Mouse (Mus musculus) brain, embryonic 14.5 days (tissue): Measurements from ENCODE around the gene Nudt3. TPM values are rescaled to one million over a fixed set of nuclear protein-coding genes. Genes with fewer than 3 reads are reported as not detected.

Experiments
- DNase-seq: peaks from one replicate; pipeline ENCODE4 v3.0.0-alpha.2; 2011; ENCODE audit warnings: low read depth
- CTCF ChIP-seq: fragments of 200-500 bp; IDR thresholded peaks from 2 replicates; pipeline ENCODE4 v1.5.1; 2012; ENCODE audit warnings: inconsistent platforms, mild to moderate bottlenecking, moderate library complexity, borderline replicate concordance; ENCODE audit not compliant: insufficient read depth, insufficient read length; ENCODE audit errors: extremely low read depth
- POLR2A ChIP-seq: fragments of 200-500 bp; IDR thresholded peaks from 2 replicates; pipeline ENCODE4 v1.6.1; 2012; ENCODE audit warnings: mild to moderate bottlenecking, inconsistent platforms, borderline replicate concordance; ENCODE audit not compliant: poor library complexity, insufficient read depth, insufficient read length, severe bottlenecking; ENCODE audit errors: extremely low read depth
- polyA plus RNA-seq: library from polyadenylated mRNA; depleted of rRNA; stranded (reverse); fragments of >200 nt; gene quantifications from 2 replicates; pipeline ENCODE4 v1.2.3, GENCODE M21; 2012

The Nudt3 gene
- polyA plus RNA-seq, 1 experiment, result 287 TPM

- DNase-seq, result no peak
- TF ChIP-seq CTCF, result no peak
- no peak for TF ChIP-seq POLR2A
These were observed 5.1 kb upstream of the Nudt3 start for GRCm38 (mm10) chr17:27628376-27628775.

DNA sequence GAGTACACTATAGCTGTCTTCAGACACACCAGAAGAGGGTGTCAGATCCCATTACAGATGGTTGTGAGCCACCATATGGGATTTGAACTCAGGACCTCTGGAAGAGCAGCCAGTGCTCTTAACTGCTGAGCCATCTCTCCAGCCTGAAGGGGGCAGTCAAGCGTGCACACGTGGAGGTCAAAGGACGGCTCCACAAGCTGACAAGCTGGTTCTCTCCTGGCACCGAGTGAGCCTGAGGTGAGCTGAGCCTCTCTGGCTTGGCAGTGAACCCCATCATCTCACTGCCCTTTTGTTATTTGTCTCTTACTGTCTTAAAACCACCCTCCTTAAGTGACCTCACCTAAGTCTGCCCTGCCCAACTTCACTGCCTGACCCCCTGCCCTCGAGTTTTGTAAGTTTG is 4.2 kb upstream of the Nudt3 start:
- TF ChIP-seq CTCF, result no peak
- DNase-seq, result no peak

- no peak for TF ChIP-seq CTCF
- TF ChIP-seq POLR2A, result no peak
- DNase-seq, result peak; percentile 93
These were observed 3.4 kb upstream of the Nudt3 start for GRCm38 (mm10) chr17:27626681-27627080.

DNA sequence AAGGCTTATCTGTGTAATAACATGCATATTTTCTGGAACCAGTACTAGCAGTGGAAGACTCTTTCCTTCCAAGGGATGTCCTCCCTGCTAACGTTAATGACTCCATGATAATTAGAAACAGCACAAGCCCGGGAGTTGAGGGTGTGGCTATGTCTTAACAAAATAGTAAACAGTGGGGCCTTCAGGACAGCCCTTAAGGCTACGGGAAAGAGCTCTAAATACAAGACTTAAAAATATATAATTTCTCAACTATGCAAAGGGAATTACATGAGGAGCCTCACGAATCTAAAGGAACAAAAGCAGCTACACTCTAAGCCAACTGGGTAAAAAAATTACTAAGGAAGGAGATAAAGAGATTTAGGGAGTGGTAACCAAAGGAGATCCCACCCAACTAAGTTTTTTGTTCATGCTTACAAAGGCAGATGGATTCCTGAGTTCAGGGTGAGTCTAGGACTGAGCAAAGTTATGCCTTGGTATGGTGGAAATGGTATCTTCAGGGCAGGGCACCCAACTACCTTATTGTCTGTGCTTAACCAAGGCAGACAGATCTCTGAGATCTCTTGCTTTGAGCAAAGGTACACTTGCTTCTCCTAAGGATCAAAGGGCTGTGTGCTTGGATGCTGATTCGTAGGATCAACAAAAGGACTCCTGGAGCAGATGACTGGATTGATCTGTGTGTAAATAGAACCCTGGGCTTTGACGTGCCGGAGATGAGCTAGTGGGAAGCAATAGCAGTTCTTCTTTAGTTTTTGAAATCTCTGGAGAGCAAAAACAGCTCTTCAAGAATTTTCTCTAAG is 2.4 kb upstream of the Nudt3 start:
- DNase-seq, result no peak
- TF ChIP-seq CTCF (no peak), POLR2A (no peak)

DNA sequence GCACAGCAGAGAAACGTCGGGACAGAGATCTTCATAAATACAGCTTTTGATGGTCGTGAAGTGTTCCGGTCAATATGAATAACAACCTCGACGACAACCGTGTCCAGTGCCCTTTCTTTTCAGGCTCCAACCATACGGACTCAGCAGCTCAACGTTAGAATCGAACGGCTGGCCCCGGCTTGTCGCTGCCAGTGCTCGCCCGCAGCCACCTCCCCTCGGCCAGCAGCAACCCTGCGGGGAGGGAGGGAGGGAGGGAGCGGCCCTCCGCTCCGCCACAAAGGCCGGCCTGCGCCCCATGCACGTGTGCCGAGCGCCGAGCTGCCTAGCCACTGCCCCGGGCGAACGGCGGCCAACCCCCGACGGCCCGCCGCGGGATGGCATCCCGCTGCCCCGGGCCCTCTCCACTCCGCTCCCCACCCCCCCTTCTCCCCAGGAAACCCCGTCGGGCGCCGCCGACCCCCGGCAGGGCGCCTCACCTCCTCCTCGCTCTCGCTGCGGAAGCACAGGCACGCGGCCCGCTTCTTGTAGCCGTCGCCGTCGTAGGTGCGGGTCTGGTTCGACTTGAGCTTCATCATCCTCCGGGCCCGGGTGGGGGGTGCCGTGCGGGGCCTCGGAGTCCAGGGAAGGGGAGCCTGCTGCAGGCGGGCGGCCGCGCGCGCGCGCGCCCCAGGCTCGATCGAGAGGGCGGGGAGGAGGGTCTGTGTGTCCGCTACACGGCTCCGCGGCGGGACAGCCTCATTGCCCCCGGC is 510 bp downstream of the Nudt3 start:
- TF ChIP-seq POLR2A (peak; percentile 68), CTCF (no peak)

GRCm38 (mm10) chr17:27621705-27622531 is 1.4 kb downstream of the Nudt3 start:
- peak; percentile 86 for DNase-seq

More for the DNA sequence above, 510 bp downstream of the Nudt3 start:
- peak; percentile 81 for DNase-seq

GRCm38 (mm10) chr17:27621161-27621560 is 2.1 kb downstream of the Nudt3 start:
- peak; percentile 47 for DNase-seq

More at GRCm38 (mm10) chr17:27621705-27622531, 1.4 kb downstream of the Nudt3 start:
- TF ChIP-seq CTCF (no peak), POLR2A (no peak)

DNA sequence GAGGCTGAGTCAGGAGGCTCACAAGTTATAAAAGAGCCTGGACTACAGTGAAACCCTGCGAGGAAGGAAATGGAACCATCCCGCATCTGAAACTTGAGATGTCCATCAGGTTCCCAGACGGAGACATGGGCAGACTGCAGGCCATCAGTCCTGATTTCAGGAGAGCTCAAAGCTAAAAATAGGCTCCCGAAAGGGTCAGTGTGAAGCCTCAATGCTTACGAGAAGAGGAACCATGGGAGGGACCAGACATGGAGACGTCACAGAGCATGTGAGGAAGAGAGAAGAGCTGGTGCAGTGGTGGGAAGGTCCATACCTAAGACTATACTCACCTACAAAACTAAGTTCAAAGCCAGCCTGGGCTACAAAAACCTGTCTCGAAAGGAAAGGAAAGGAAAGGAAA is 7.9 kb downstream of the Nudt3 start:
- DNase-seq, result no peak
- TF ChIP-seq CTCF (no peak), POLR2A (no peak)

More at GRCm38 (mm10) chr17:27621161-27621560, 2.1 kb downstream of the Nudt3 start:
- no peak for TF ChIP-seq CTCF
- TF ChIP-seq POLR2A, result no peak

GRCm38 (mm10) chr17:27613016-27613415 is 10.3 kb downstream of the Nudt3 start:
- DNase-seq, result no peak
- no peak for TF ChIP-seq POLR2A
- no peak for TF ChIP-seq CTCF

GRCm38 (mm10) chr17:27611994-27612393 is 11.3 kb downstream of the Nudt3 start:
- no peak for DNase-seq
- TF ChIP-seq POLR2A (no peak), CTCF (no peak)

DNA sequence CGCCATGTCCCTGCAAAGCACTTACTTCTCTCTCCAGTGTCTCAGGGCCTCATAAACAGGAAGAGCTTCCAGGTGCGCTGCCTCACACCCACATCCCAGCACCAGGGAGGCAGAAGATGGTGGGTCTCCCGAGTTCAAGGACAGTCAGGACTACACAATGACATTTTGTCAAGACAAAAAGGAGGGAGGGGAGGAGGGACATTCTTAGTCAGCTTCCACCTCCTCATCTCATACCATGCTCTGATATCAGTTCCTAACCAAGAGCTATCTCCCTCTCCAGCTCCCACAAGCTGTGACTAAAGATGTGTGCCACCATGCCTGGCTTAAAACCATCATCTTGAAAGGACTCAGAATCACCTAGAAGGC is 11.8 kb downstream of the Nudt3 start:
- no peak for DNase-seq
- TF ChIP-seq POLR2A, result no peak
- no peak for TF ChIP-seq CTCF

GRCm38 (mm10) chr17:27610679-27611518 is 12.4 kb downstream of the Nudt3 start:
- TF ChIP-seq POLR2A (no peak), CTCF (no peak)
- no peak for DNase-seq
